Mouse (Mus musculus): ENCODE data around the gene Parva. TPM values are rescaled to one million over a fixed set of nuclear protein-coding genes. Genes with fewer than 3 reads are reported as not detected.

Gene Parva
- total RNA-seq, 1 experiment from 2014 or later, result not detected

- no peak for ATAC-seq (replicated peaks in 1 of 2; ENCODE audit: insufficient read depth in 1 of 2, low FRiP score in 2 of 2, low TSS enrichment in 1 of 2, low read depth in 1 of 2, poor library complexity in 2 of 2, severe bottlenecking in 2 of 2)
These were observed 71.4 kb downstream of the Parva start for GRCm38 (mm10) chr7:112498591-112499301.

GRCm38 (mm10) chr7:112499453-112500133, 72.3 kb downstream of the Parva start:
- ATAC-seq (replicated peaks in 1 of 2; ENCODE audit: insufficient read depth in 1 of 2, low FRiP score in 2 of 2, low TSS enrichment in 1 of 2, low read depth in 1 of 2, poor library complexity in 2 of 2, severe bottlenecking in 2 of 2), result 0 out of 4 replicates have a peak, but pooled peaks of 1 of the 2 experiments have one; percentile 26

GRCm38 (mm10) chr7:112500134-112500490, 72.8 kb downstream of the Parva start:
- ATAC-seq (replicated peaks in 1 of 2; ENCODE audit: insufficient read depth in 1 of 2, low FRiP score in 2 of 2, low TSS enrichment in 1 of 2, low read depth in 1 of 2, poor library complexity in 2 of 2, severe bottlenecking in 2 of 2), result 0 out of 4 replicates have a peak, but pooled peaks of 1 of the 2 experiments have one; percentile 12

- no peak for ATAC-seq (replicated peaks in 1 of 2; ENCODE audit: insufficient read depth in 1 of 2, low FRiP score in 2 of 2, low TSS enrichment in 1 of 2, low read depth in 1 of 2, poor library complexity in 2 of 2, severe bottlenecking in 2 of 2)
These were observed 74.9 kb downstream of the Parva start for GRCm38 (mm10) chr7:112502050-112502809.

GRCm38 (mm10) chr7:112502845-112503244, 75.5 kb downstream of the Parva start:
- ATAC-seq (replicated peaks in 1 of 2; ENCODE audit: insufficient read depth in 1 of 2, low FRiP score in 2 of 2, low TSS enrichment in 1 of 2, low read depth in 1 of 2, poor library complexity in 2 of 2, severe bottlenecking in 2 of 2), result no peak

- no peak for ATAC-seq (replicated peaks in 1 of 2; ENCODE audit: insufficient read depth in 1 of 2, low FRiP score in 2 of 2, low TSS enrichment in 1 of 2, low read depth in 1 of 2, poor library complexity in 2 of 2, severe bottlenecking in 2 of 2)
These were observed 76.1 kb downstream of the Parva start for GRCm38 (mm10) chr7:112503448-112503847.

GRCm38 (mm10) chr7:112503917-112504316, 76.6 kb downstream of the Parva start:
- peak; percentile 72 to 78 for ATAC-seq (replicated peaks in 1 of 2; ENCODE audit: insufficient read depth in 1 of 2, low FRiP score in 2 of 2, low TSS enrichment in 1 of 2, low read depth in 1 of 2, poor library complexity in 2 of 2, severe bottlenecking in 2 of 2)

- ATAC-seq (replicated peaks in 1 of 2; ENCODE audit: insufficient read depth in 1 of 2, low FRiP score in 2 of 2, low TSS enrichment in 1 of 2, low read depth in 1 of 2, poor library complexity in 2 of 2, severe bottlenecking in 2 of 2), result no peak
These were observed 81.8 kb downstream of the Parva start for GRCm38 (mm10) chr7:112509107-112509506.

- ATAC-seq (replicated peaks in 1 of 2; ENCODE audit: insufficient read depth in 1 of 2, low FRiP score in 2 of 2, low TSS enrichment in 1 of 2, low read depth in 1 of 2, poor library complexity in 2 of 2, severe bottlenecking in 2 of 2), result no peak
These were observed 83.2 kb downstream of the Parva start for GRCm38 (mm10) chr7:112510336-112511048.

- ATAC-seq (replicated peaks in 1 of 2; ENCODE audit: insufficient read depth in 1 of 2, low FRiP score in 2 of 2, low TSS enrichment in 1 of 2, low read depth in 1 of 2, poor library complexity in 2 of 2, severe bottlenecking in 2 of 2), result no peak
These were observed 84.0 kb downstream of the Parva start for GRCm38 (mm10) chr7:112511309-112511708.

- ATAC-seq (replicated peaks in 1 of 2; ENCODE audit: insufficient read depth in 1 of 2, low FRiP score in 2 of 2, low TSS enrichment in 1 of 2, low read depth in 1 of 2, poor library complexity in 2 of 2, severe bottlenecking in 2 of 2), result no peak
These were observed 85.0 kb downstream of the Parva start for GRCm38 (mm10) chr7:112512257-112512656.

GRCm38 (mm10) chr7:112512895-112513294, 85.6 kb downstream of the Parva start:
- ATAC-seq (replicated peaks in 1 of 2; ENCODE audit: insufficient read depth in 1 of 2, low FRiP score in 2 of 2, low TSS enrichment in 1 of 2, low read depth in 1 of 2, poor library complexity in 2 of 2, severe bottlenecking in 2 of 2), result no peak

- ATAC-seq (replicated peaks in 1 of 2; ENCODE audit: insufficient read depth in 1 of 2, low FRiP score in 2 of 2, low TSS enrichment in 1 of 2, low read depth in 1 of 2, poor library complexity in 2 of 2, severe bottlenecking in 2 of 2), result peak in 1 of 2 experiments; percentile 32; a peak in 1 of 4 replicates
These were observed 87.4 kb downstream of the Parva start for GRCm38 (mm10) chr7:112514636-112515193.

GRCm38 (mm10) chr7:112525465-112525864, 98.2 kb downstream of the Parva start:
- ATAC-seq (replicated peaks in 1 of 2; ENCODE audit: insufficient read depth in 1 of 2, low FRiP score in 2 of 2, low TSS enrichment in 1 of 2, low read depth in 1 of 2, poor library complexity in 2 of 2, severe bottlenecking in 2 of 2), result no peak

GRCm38 (mm10) chr7:112526226-112526625, 98.9 kb downstream of the Parva start:
- no peak for ATAC-seq (replicated peaks in 1 of 2; ENCODE audit: insufficient read depth in 1 of 2, low FRiP score in 2 of 2, low TSS enrichment in 1 of 2, low read depth in 1 of 2, poor library complexity in 2 of 2, severe bottlenecking in 2 of 2)

GRCm38 (mm10) chr7:112527230-112527629, 99.9 kb downstream of the Parva start:
- no peak for ATAC-seq (replicated peaks in 1 of 2; ENCODE audit: insufficient read depth in 1 of 2, low FRiP score in 2 of 2, low TSS enrichment in 1 of 2, low read depth in 1 of 2, poor library complexity in 2 of 2, severe bottlenecking in 2 of 2)

GRCm38 (mm10) chr7:112528059-112528458, 100.8 kb downstream of the Parva start:
- ATAC-seq (replicated peaks in 1 of 2; ENCODE audit: insufficient read depth in 1 of 2, low FRiP score in 2 of 2, low TSS enrichment in 1 of 2, low read depth in 1 of 2, poor library complexity in 2 of 2, severe bottlenecking in 2 of 2), result no peak

Measured in hematopoietic stem cell, adult 5-6 weeks (primary cell).